Mouse (Mus musculus) frontal cortex, adult 2 months (tissue): ENCODE results near the gene Prpsap2. TPM values are rescaled to one million over a fixed set of nuclear protein-coding genes. Genes with fewer than 3 reads are reported as not detected.
"Not testable (repeated sequence)": the region's sequence is repeated elsewhere in the genome, so short reads cannot be mapped to it uniquely, and the experiment has no call there.

Source experiments
- DNase-seq, 2 experiments: peaks; one replicate each; pipeline ENCODE4 v3.0.0; 2022; ENCODE audit warnings: low spot score in 1 of 2; ENCODE audit errors: extremely low spot score in 1 of 2
- polyA plus RNA-seq: library from polyadenylated mRNA; depleted of rRNA; stranded (reverse); fragments of >200 nt; gene quantifications from 2 replicates; pipeline ENCODE4 v1.2.3, GENCODE M21; 2012; rRNA removed

Prpsap2 gene
- 40.1 and 44.6 TPM in 2 replicates for polyA plus RNA-seq

- DNase-seq = peak; percentile 94 to 98
These were observed at the start of gene Prpsap2 for GRCm38 (mm10) chr11:61761584-61762407. TSS of gene Prpsap2 (minus strand) at chr11:61762088.

GRCm38 (mm10) chr11:61809793-61810192 is 47.9 kb upstream of the Prpsap2 start:
- no peak for DNase-seq

- no peak for DNase-seq
These were observed 46.7 kb upstream of the Prpsap2 start for GRCm38 (mm10) chr11:61808551-61809117.

- DNase-seq = no peak
These were observed 31.6 kb upstream of the Prpsap2 start for GRCm38 (mm10) chr11:61793441-61793840.

GRCm38 (mm10) chr11:61788550-61788949 is 26.7 kb upstream of the Prpsap2 start:
- no peak for DNase-seq

GRCm38 (mm10) chr11:61782526-61782925 is 20.6 kb upstream of the Prpsap2 start:
- DNase-seq = not testable (repeated sequence)

- DNase-seq = peak; percentile 41 to 64
These were observed 12.8 kb upstream of the Prpsap2 start for GRCm38 (mm10) chr11:61774551-61775149.

GRCm38 (mm10) chr11:61760518-61760917 is 1.4 kb downstream of the Prpsap2 start:
- peak in 1 of 2 experiments; percentile 53 for DNase-seq

GRCm38 (mm10) chr11:61757151-61757550 is 4.7 kb downstream of the Prpsap2 start:
- no peak for DNase-seq

- peak in 1 of 2 experiments; percentile 42 for DNase-seq
These were observed 10.3 kb downstream of the Prpsap2 start for GRCm38 (mm10) chr11:61751612-61752011.

GRCm38 (mm10) chr11:61747161-61747560 is 14.7 kb downstream of the Prpsap2 start:
- DNase-seq = no peak

GRCm38 (mm10) chr11:61745781-61746180 is 16.1 kb downstream of the Prpsap2 start:
- no peak for DNase-seq

GRCm38 (mm10) chr11:61744460-61744859 is 17.4 kb downstream of the Prpsap2 start:
- DNase-seq = no peak

- DNase-seq = no peak
These were observed 18.1 kb downstream of the Prpsap2 start for GRCm38 (mm10) chr11:61743768-61744167.

GRCm38 (mm10) chr11:61740500-61740899 is 21.4 kb downstream of the Prpsap2 start:
- no peak for DNase-seq

- DNase-seq = no peak
These were observed 24.6 kb downstream of the Prpsap2 start for GRCm38 (mm10) chr11:61737290-61737689.

- DNase-seq = no peak
These were observed 29.2 kb downstream of the Prpsap2 start for GRCm38 (mm10) chr11:61732672-61733071.

- DNase-seq = no peak
These were observed 33.9 kb downstream of the Prpsap2 start for GRCm38 (mm10) chr11:61728037-61728436.

- DNase-seq = no peak
These were observed 39.8 kb downstream of the Prpsap2 start for GRCm38 (mm10) chr11:61722077-61722476.

- DNase-seq = no peak
These were observed 41.3 kb downstream of the Prpsap2 start, which contains the start of gene Slc5a10 for GRCm38 (mm10) chr11:61720636-61721035. TSS of gene Slc5a10 (minus strand) at chr11:61720826.

GRCm38 (mm10) chr11:61719826-61720225 is 42.1 kb downstream of the Prpsap2 start:
- no peak for DNase-seq
